In genomic region chr11:120900276-120901244, GRCm38 (mm10) we compare ENCODE assay signal across 14 mouse cellular contexts. TPM values are rescaled to one million over a fixed set of nuclear protein-coding genes. Genes with fewer than 3 reads are reported as not detected.
DNase-seq lines count a peak whose midpoint lies in the region; ATAC-seq lines count a peak whose summit lies in the region.
"Had no signal": no experiment of that assay in that cellular context is flagged by ENCODE, and none has a peak within 500 bp of the region (broad histone marks: within the 10 kb centered on the region; RNA-seq: fewer than 3 reads in every experiment).

No protein-coding gene starts in this region.

- no peaks in the 10 kb centered on the region for H3K27me3 ChIP-seq in kidney, embryonic 15.5 days
- no peaks in the 10 kb centered on the region for H3K27me3 ChIP-seq in liver, embryonic 15.5 days
- no peaks in the 10 kb centered on the region for H3K27me3 ChIP-seq in stomach, embryonic 14.5 days (ENCODE audit: control insufficient read depth, insufficient read depth, low read length)
- H3K27me3 ChIP-seq in kidney, embryonic 16.5 days (ENCODE audit: insufficient read depth, low read length) = no peaks in the 10 kb centered on the region
- H3K27me3 ChIP-seq: intestine, embryonic 15.5 days had no signal

- H3K4me3 ChIP-seq in kidney, embryonic 15.5 days (replicated peaks) = no peak overlapping the region
- H3K4me3 ChIP-seq in liver, embryonic 15.5 days (replicated peaks) = no peak overlapping the region
- no peak overlapping the region for H3K4me3 ChIP-seq in stomach, embryonic 14.5 days (ENCODE audit: low read depth, low read length)
- no peak overlapping the region for H3K4me3 ChIP-seq in kidney, embryonic 16.5 days (ENCODE audit: low read length)
- H3K4me3 ChIP-seq: intestine, embryonic 15.5 days had no signal

- peak overlapping the region; percentile 91; the same call in 1 of the 2 replicates for H3K27ac ChIP-seq in kidney, embryonic 15.5 days
- H3K27ac ChIP-seq in liver, embryonic 15.5 days (replicated peaks) = peak overlapping the region; percentile 92
- H3K27ac ChIP-seq in stomach, embryonic 14.5 days (ENCODE audit: low read length) = peak overlapping the region; percentile 55
- H3K27ac ChIP-seq in kidney, embryonic 16.5 days (ENCODE audit: low read length) = no peak overlapping the region; the same call in 1 of the 2 replicates

- WGBS in kidney, embryonic 15.5 days = 85% methylated on average over 8 of the region's 8 CpGs
- 57% methylated on average over 8 of the region's 8 CpGs for WGBS in liver, embryonic 15.5 days (ENCODE audit: insufficient replicate concordance)
- WGBS in stomach, embryonic 14.5 days = 73% methylated on average over 8 of the region's 8 CpGs
- 90% methylated on average over 8 of the region's 8 CpGs for WGBS in kidney, embryonic 16.5 days

- peaks cover 24% of the 10 kb centered on the region for H3K4me1 ChIP-seq in kidney, embryonic 15.5 days
- peaks cover 79% of the 10 kb centered on the region for H3K4me1 ChIP-seq in liver, embryonic 15.5 days (replicated peaks)
- no peaks in the 10 kb centered on the region for H3K4me1 ChIP-seq in stomach, embryonic 14.5 days (ENCODE audit: control insufficient read depth, insufficient read depth, low read length)
- H3K4me1 ChIP-seq in kidney, embryonic 16.5 days (ENCODE audit: insufficient read depth, low read length) = peaks cover 20% of the 10 kb centered on the region

- no peaks in the 10 kb centered on the region for H3K9me3 ChIP-seq in kidney, embryonic 15.5 days (replicated peaks)
- H3K9me3 ChIP-seq in liver, embryonic 15.5 days (replicated peaks) = no peaks in the 10 kb centered on the region
- no peaks in the 10 kb centered on the region for H3K9me3 ChIP-seq in stomach, embryonic 14.5 days (ENCODE audit: control insufficient read depth, low read depth, low read length)
- no peaks in the 10 kb centered on the region for H3K9me3 ChIP-seq in kidney, embryonic 16.5 days (ENCODE audit: low read length)
- H3K9me3 ChIP-seq: intestine, embryonic 15.5 days had no signal

- peaks cover 26% of the 10 kb centered on the region for H3K36me3 ChIP-seq in kidney, embryonic 15.5 days
- 0 out of 2 replicates have a peak, but pooled peaks cover 10% of the 10 kb centered on the region for H3K36me3 ChIP-seq in liver, embryonic 15.5 days (replicated peaks)
- H3K36me3 ChIP-seq in stomach, embryonic 14.5 days (ENCODE audit: control insufficient read depth, insufficient read depth, low read length) = no peaks in the 10 kb centered on the region; the same call in 1 of the 2 replicates
- peaks cover 19% of the 10 kb centered on the region for H3K36me3 ChIP-seq in kidney, embryonic 16.5 days (ENCODE audit: insufficient read depth, low read length)
- H3K36me3 ChIP-seq: intestine, embryonic 15.5 days had no signal

- H3K9ac ChIP-seq in kidney, embryonic 15.5 days = no peak overlapping the region
- H3K9ac ChIP-seq in liver, embryonic 15.5 days = peak overlapping the region; percentile 33; the same call in 1 of the 2 replicates
- H3K9ac ChIP-seq in stomach, embryonic 14.5 days (replicated peaks; ENCODE audit: low read depth, low read length) = no peak overlapping the region
- H3K9ac ChIP-seq in kidney, embryonic 16.5 days (replicated peaks; ENCODE audit: low read length) = no peak overlapping the region
- H3K9ac ChIP-seq: intestine, embryonic 15.5 days had no signal

- H3K4me2 ChIP-seq in kidney, embryonic 15.5 days = no peak overlapping the region
- H3K4me2 ChIP-seq in liver, embryonic 15.5 days = peak overlapping the region; percentile 57
- H3K4me2 ChIP-seq in stomach, embryonic 14.5 days (replicated peaks; ENCODE audit: low read depth, low read length) = no peak overlapping the region
- no peak overlapping the region for H3K4me2 ChIP-seq in kidney, embryonic 16.5 days (replicated peaks; ENCODE audit: low read depth, low read length)
- H3K4me2 ChIP-seq: intestine, embryonic 15.5 days had no signal

- no peak for DNase-seq in kidney, postnatal 4 days
- peak; percentile 65 for DNase-seq in c-Kit-positive CD71-positive TER-119-negative erythroid progenitor cells, embryonic 14.5 days (ENCODE audit: low read depth)
- no peak for DNase-seq in urinary bladder, postnatal 25 days (ENCODE audit: low spot score)
- no peak for DNase-seq in layer of hippocampus, postnatal 36 days
- DNase-seq: heart, adult 18-20 months; heart, postnatal 4 days; right cerebral cortex, adult 18-20 months; thymus, postnatal 14 days had no signal

- no peak for ATAC-seq in kidney, embryonic 15.5 days (replicated peaks; ENCODE audit: low FRiP score)
- peak; percentile 86 for ATAC-seq in liver, embryonic 15.5 days (ENCODE audit: insufficient read depth)
- peak; percentile 36; the same call in 1 of the 2 replicates for ATAC-seq in stomach, embryonic 14.5 days (ENCODE audit: insufficient number of reproducible peaks, insufficient read depth, low FRiP score, low read depth)
- no peak for ATAC-seq in kidney, embryonic 16.5 days (ENCODE audit: low FRiP score, low TSS enrichment)
- ATAC-seq: intestine, embryonic 15.5 days; midbrain, embryonic 16.5 days had no signal

RNA-seq across cellular contexts. Expression of gene Ccdc57, which starts 32.1 kb away (rescaled TPM):
- 8.0 and 8.4 TPM in 2 replicates for polyA plus RNA-seq in kidney, embryonic 15.5 days (2015; fragmentation: Nextera tagmentation; extraction: Ambion mirVana)
- polyA plus RNA-seq in liver, embryonic 15.5 days (2015; fragmentation: Nextera tagmentation; extraction: Ambion mirVana) = 1.8 TPM in 2 replicates
- polyA plus RNA-seq in stomach, embryonic 14.5 days (2014; fragmentation: Nextera tagmentation; extraction: Ambion mirVana) = 5.6 and 6.5 TPM in 2 replicates
- polyA plus RNA-seq in kidney, embryonic 16.5 days (2015; fragmentation: Nextera tagmentation; extraction: Ambion mirVana) = 8.6 and 9.2 TPM in 2 replicates
- 1 to 10 TPM; 6.1 to 7.0 TPM for total RNA-seq in layer of hippocampus, postnatal 36 days (2021)

RNA-seq across cellular contexts. Expression of gene Slc16a3, which starts 47.7 kb away (rescaled TPM):
- polyA plus RNA-seq in kidney, embryonic 15.5 days (2015; fragmentation: Nextera tagmentation; extraction: Ambion mirVana) = 54.0 and 66.0 TPM in 2 replicates
- polyA plus RNA-seq in liver, embryonic 15.5 days (2015; fragmentation: Nextera tagmentation; extraction: Ambion mirVana) = 73.5 and 82.2 TPM in 2 replicates
- 24.1 and 32.9 TPM in 2 replicates for polyA plus RNA-seq in stomach, embryonic 14.5 days (2014; fragmentation: Nextera tagmentation; extraction: Ambion mirVana)
- 63.5 and 66.4 TPM in 2 replicates for polyA plus RNA-seq in kidney, embryonic 16.5 days (2015; fragmentation: Nextera tagmentation; extraction: Ambion mirVana)
- total RNA-seq in layer of hippocampus, postnatal 36 days (2021) = 1 to 10 TPM; 2.3 to 2.5 TPM

Comparison
In these comparisons a context has a peak if more than half of its experiments do, and no peak if none do; other contexts are left out.
1. ATAC-seq: peak in liver, embryonic 15.5 days (single experiment) and stomach, embryonic 14.5 days (single experiment); none in kidney, embryonic 15.5 days (single experiment) and kidney, embryonic 16.5 days (single experiment).